Mouse (Mus musculus) layer of hippocampus, adult 8-10 months (tissue): ENCODE measurements around the gene Fbxo48. TPM values are rescaled to one million over a fixed set of nuclear protein-coding genes. Genes with fewer than 3 reads are reported as not detected.

ENCODE experiments used
- DNase-seq, 2 experiments: peaks; one replicate each; pipeline ENCODE4 v3.0.0; 2022; ENCODE audit warnings: low spot score in 2 of 2
- total RNA-seq, 4 experiments: library from RNA; stranded (reverse); gene quantifications; 2 replicates each; pipeline ENCODE4 v1.2.4; 2022

Gene Fbxo48
- total RNA-seq = 1 to 10 TPM; 1.3 to 1.7 (median 1.3) TPM

DNA sequence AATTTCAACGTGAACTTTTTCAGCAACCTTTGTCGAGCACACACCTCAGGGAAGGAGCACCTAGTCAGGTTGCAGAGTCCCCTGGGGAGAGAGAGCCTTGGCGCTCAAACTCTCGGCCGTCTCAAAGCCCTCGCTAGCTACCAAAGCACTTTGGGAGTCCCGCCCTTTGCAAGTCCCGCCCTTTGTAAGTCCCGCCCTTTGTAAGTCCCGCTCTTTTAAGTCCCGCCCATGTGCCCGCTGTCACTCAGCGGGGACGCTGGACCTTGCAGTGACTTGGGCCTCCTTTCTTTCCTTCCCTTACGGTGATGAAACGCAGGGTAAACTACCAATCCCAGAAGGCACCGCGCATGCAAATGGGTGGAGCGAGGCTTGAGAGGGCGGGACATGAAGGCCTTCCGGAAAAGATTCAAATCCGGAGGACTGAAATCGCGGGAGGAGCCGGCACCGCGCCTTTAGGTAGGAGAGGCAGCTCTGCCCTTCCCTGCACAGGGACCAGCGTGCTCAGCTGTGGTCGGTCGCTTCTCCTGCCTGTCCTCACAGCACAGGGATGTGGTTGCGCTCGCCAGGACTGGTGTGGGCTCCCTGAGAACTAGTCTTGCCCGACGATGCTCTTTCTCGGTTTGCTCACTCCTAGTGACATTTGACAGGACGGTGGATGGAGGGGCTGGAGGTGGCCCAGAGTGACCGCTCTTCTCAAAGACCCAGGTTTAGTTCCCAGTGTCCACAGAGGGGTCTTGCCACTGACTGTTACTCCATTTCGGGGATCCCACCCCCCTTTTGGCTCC, at the start of gene Fbxo48:
Gene Fbxo48, plus strand, starts transcription at position 400 of the 785 bp plus-strand sequence.
- peak; percentile 94 to 96 for DNase-seq

DNA sequence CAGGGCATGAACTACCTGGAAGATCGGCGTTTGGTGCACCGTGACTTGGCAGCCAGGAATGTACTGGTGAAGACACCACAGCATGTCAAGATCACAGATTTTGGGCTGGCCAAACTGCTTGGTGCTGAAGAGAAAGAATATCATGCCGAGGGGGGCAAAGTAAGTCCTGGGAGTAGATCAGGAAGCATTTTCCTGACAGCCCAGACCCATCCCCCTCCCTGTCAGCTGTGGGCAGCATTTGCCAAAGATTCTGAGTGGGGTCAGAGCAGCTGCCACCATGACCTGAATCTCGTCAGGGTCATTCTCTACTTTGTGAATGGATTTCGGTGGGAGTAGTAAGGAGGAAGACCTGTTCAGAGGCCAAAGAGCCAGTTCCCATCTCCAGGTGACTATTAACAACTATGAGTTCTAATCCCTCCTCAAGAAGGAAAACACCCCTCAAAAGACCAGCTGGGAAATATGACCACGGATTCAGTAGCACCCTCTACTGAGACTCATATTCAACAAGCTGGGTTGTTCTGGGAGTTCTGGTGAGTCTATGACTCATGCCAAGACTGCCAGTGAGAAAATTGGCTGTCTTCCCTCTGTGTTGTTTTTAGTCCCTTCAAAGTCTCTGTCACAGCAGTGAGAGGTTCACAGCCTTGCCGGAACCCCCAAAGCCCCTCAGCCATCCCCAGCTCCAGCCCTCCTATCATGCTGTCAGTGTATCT, 46.7 kb upstream of the Fbxo48 start:
- DNase-seq = peak; percentile 23 to 24

DNA sequence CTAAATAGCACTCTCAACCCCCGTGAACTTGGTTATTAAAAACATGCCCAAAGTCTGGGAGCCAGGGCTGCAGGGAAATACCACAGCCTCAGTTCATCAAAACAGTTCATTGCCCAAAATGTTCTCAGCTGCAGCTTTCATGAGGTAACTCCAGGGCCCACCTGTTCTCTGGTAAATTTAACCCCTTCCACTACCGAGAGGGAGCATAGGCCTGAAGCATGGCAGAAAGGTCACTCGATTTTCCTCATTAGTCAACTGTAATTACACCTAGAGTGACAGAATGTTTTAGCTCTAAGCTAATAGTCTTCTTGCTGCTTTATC, 46.2 kb upstream of the Fbxo48 start:
- DNase-seq = no peak

DNA sequence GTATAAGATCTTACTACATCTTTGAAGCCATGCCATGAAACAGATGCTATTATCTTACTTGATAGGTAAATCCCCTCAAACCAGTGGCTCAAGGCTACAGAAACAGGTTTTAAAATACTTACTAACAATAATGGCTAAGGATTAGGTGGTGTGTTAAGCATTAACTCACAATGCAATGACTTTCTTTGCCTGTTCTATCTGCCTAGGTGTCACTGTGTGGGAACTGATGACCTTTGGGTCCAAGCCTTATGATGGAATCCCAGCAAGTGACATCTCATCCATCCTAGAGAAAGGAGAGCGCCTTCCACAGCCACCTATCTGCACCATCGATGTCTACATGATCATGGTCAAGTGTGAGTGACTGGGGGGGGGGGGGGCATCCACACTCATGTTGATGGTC, 44.6 kb upstream of the Fbxo48 start:
- no peak for DNase-seq

DNA sequence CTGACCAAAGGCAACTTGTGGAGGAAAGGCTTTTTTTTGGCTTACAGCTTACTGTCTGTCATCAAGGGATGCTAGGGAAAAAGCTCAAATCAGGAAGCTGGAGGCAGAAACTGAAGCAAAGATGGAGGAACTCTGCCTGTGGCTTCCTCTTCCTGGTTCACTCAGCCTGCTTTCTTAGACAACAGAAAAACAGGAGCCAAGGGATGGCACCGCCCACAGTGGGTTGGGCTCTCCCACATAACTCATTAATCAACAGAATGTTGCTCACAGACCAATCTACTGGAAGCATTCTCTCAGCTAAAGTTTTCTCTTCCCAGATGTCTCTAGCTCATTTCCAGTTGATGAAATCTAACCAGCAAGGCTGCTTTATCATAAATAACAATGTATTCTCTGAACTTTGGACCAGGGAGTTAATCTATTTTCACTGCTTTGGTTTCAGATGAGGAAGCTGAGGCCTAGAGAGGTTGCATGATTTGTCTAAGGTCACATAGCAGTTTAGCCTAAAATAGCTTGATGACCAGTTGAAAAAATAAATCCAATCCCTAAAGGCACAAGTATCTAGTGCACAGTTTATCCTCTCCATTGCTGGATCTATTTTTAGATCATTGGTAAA, 43.6 kb upstream of the Fbxo48 start:
- DNase-seq = no peak

DNA sequence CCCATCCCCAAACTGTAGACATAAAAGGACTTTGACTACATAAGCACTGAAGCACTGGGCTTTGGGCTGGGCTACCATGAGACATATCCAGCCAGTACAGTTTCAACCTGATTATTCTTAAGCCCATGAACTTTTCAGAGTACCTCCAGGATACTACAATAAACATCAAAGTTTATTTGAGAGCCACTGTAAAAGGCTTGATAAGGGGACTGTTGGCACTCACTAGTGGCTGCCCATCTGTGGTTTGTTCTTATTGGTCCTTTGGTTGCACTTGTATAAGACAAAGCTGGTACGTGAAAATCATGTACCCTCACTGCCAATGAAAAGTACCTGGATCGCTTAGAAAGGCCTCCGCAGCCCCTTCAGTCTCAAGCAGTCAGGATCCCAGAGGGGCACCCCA, 36.4 kb upstream of the Fbxo48 start:
- DNase-seq = no peak

DNA sequence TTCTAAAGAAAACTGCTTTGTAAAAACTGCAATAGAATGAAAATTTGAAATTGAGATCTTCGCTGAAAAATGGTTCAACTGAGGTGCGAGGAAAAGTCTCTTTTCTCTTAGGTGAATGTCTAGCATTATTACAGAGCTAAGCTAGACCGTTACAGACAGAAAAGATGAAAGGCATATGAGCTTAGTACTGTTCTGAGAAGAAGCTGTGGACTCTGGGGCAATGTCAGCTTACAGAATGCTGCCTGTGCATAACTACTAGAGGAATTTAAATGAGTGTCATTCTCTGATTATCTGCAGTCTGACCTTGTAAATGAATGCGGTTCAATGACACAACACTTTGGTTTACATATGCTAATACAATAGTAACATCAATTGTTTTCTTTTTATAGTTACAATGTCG, 35.3 kb upstream of the Fbxo48 start:
- no peak for DNase-seq

DNA sequence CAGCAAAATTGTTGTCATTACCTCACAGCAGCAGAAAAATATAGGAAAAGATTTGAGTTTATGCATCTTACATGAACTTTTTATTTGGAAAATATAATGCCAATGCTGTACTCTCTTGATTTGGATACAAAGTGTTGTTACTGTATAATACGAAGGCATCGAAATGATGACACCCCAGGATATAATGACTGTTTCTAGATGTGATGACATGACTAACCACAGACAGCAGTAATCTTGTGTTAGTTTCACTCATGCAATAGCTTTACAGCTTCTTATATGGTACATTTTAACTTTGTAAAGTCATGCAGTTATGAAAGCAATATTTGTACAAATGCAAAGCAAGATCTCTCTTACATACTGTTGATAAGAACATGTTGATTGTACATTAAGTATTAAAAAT, 33.7 kb upstream of the Fbxo48 start:
- DNase-seq = no peak

DNA sequence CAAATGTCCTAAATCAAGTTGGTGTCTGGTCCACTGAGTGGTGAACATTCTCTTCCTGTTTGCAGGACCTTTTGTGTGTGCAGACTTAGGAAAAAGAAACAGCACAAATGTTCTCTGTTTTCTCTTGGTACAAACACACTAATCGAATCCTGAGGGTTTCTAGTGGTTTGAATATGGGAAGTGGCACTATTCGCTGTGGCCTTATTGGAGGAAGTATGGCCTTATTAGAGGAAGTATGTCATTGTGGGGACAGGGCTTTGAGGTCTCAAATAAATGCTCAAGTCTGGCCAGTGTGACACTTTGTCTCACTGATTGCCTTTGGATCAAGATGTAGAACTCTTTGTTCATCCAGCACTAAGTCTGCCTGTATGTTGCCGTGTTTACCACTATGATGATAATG, 19.0 kb upstream of the Fbxo48 start:
- DNase-seq = no peak

DNA sequence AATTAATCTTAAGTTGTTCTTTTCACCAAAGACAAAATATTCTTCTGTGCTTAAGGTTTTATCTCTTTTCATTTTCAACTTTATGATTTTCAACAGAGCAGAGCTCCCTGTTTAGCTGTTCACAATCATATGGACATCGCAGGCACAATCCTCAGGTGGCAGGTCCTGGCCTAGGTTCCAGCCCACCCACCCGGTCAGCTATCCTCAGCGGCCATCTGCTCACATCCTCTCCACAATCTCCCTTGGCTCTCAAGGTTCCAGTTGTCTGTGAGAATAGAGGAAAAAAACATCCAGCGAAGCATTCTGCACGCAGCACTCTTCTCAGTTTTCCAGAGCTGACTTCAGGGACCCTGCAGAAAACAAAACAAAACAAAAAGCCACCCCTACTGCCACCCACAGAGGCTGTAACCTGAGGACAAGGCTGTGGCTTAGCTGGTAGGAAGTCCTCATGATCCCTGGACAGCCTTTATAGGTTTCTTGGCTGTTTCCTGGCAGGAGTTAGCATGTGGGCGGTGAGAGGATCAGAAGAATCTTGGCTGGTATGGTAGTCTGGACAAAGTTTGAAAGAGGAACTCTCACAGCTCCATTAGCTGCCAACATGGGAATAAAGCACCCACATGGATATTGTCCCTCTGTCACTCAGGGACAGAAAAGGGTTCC, 15.5 kb upstream of the Fbxo48 start:
- no peak for DNase-seq

DNA sequence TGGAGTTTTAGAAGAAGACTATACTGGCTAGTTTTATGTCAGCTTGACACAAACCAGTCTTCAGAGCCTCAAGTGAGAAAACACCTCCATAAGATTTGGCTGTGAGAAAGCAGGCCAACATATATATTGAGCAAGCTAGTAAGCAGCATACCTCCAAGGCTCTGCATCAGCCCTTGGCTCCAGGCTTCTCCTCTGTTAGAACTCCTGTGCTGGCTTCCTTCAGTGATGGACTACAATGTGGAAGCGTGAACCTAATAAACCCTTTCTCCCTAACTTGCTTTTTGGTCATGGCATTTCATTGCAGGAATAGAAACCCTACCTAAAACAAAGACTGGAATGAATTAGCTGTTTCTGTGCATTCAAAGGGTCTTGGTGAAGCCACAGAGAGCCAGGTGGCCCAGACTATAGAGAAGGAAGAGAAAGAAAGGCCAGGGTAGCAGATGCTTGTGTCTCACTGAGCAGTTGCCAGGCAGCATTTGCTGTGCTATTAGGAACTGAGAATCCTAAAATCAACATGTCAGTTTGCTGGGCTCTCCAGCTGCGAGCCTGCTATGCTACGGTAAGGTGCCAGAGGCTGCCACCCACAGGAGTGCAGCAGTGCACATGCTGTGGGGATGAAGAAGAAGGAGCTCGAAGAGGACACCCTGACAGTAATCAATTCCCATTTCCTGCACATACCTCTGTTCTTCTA, 9.9 kb upstream of the Fbxo48 start:
- DNase-seq = peak; percentile 14 to 34

DNA sequence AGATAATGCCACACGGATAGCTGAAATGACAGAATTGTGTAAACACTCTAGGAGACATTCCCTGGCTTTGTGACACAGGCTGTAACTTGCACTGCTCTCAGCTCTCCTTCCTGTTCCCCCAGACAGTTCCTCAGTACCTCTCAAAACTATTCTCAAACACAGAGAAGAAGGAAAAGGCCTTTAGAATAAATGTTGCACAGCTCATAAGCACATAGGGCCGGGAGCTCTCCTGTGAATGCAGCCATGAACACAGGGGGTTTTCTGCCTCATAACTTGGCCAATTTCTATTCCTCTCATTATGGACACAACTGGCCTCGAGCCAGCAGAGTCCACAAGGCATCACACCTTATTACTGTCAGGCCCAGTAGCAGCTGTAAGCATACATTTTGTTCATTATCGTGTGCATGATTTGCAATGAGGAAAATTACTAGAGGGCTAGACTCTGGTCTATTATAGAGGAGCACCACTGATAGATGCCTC, 9.2 kb upstream of the Fbxo48 start:
- no peak for DNase-seq

DNA sequence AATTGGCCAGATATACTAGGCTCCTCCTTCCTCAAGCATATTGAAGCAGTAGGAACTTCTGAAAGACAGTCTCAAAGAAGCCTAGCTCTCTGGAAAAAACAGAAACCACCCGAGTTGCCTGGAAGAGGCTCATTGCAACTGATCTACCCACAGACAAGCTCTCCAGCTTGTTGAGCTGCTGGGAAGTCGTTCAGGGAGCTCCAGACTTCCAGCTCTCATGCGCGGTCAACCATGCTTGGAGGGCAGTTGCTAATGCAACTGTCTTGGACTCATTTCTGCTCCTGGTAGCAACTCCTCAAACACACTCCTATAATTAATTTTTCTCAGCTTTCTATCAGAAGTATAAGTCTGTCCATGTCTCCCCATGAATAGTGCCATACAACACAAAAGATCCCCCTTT, 8.2 kb upstream of the Fbxo48 start:
- DNase-seq = no peak

DNA sequence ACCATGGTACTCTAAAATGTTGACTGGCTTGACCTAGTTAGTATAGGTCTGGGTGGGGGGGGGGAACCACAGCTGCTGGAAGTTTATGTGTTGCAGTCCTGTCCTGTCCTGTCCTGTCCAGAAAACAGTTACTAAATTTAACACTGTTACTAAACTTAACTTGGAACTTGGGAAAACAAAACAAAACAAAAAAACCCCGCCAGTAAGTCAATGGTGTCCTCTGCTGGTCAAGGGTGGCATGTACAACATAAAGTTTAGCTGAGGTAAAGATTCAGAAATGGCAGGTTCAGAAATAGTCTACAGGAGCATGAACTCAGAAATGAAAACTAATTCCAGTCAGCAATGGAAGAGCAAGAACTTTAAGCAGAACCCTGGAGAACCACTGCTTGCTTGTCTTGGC, 2.4 kb upstream of the Fbxo48 start:
- no peak for DNase-seq

DNA sequence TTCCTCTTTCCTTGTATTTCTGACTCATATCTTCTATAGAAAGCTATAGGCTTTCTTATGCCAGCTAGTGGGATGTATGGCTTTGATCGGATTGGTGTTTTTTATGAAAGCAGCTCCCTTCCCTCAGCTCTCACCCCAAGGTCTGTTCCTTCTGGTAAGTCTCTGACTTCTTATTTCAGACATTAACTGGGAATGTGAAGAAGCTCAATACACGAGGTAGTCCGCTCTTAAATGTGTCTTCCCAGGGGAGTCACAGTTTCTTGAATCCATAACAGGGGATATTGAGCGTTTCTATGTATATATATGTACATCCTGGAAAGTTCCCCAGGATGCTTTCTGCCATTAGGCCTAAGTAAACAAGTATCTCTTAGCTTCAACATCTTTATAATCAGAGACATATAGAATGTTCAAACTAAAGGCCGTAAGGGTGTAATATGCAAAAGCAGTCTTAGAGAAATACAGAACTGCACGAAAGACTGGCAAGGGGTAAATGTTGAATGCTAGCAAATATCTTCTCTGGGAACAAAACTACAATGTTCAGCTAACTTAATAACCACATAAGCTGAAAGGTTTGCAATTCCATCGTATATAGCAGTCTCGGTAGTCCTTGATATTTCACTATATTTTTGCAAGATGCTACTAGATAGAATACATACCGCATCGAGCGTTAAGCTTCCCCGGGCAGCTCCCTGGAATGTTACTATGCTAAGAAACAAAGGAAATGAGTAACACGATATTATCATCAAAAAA, 774 bp upstream of the Fbxo48 start:
- DNase-seq = no peak

DNA sequence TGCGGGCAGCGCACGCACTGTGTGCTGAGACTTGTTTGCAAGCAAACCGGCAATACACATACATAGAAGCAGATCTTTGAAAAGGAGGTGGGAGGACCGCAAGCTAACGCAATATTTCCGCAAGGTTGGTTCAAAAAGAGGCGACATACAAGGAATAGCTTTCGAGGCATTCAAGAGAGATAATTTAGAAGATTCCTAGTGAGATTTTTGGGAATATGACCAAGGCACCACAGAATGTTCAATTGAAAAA, 511 bp downstream of the Fbxo48 start:
- DNase-seq = no peak

DNA sequence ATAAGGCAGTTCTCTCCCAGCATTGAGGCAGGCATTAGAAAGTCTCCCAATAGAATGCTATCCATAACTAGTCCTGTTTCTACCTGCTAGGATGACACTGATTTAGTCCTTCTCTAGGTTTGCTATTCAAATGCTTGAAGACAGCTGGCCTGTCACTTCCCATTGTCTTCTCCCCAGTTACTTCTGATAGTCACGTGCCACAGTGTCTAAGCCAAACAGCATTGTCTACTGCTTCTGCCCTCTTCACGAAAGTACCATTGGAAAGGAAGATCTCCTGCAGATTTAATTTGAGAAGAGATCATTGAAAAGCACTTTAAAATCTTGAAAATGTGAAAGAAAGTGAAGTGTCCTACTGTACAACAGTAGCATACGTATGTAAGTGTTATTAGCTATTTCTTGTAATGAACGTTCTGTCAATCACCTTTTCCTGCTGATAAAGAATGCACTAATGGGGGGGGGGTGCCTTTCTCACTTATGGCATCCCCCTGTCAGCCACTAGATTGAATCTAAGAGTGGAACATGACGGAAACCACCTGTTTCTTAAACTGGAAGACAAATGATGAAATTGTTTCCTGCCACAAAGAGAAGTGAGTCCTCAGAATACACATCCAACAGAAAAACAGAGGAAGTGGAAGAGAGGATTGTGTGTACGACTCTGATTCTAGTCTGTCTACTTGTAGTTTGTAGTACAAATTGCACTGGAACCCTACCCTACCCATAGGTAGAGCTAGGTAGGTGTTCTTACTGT, 5.1 kb downstream of the Fbxo48 start:
- no peak for DNase-seq

DNA sequence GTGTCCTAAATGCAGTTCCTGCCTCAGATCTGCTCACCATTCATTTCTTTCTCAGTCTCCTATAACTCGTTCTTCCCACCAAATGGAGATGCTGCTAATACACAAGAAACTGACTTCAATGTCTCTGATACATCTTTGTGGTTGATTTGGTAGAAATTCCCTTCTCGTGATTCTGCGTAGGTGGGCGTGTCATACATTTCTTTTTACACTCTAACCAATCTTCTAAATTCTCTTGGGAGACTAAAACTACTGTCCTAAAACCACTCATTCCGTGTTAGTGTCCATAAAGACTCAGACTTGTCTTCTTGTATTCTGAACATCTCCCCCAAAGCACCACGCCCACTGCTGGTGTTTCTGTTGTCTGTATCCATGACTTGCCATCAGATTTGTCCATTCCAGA, 5.9 kb downstream of the Fbxo48 start:
- no peak for DNase-seq

DNA sequence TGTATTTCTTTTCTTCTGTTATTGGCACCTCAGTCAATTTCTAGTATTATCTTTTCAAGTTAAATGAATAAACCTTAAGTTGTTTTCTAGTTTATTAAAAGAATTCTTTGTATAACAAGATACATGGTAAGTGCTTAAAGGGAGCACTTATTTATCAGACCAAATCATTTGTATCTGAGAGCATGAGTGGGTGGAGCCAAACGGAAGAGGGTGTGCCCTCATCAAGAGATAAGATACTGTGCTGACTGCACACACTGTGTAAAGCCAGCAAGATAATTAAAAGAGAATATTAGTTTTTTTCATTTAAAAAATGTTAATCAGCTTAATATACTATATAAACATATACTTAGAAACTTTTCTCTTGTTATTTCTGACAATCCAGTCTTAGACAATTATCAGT, 7.3 kb downstream of the Fbxo48 start:
- no peak for DNase-seq

DNA sequence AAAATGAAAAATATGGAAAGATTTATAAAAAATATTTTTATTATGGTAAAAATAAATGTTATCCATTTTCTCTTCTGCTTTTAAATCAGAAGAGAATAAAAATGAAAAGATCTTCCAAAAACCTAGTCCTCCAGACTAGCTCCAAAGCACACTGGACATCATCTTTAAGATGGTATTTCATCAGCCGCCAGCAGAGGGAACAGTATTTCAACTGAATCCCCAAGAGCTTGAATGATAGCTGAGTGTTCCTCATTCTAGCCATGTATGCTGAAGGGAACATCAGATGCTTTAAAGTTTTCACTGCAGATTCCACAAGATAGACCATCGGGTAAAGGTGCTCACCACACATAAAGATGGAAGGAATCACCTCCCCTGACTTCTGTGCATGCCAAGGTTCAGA, 16.6 kb downstream of the Fbxo48 start:
- peak; percentile 12 to 35 for DNase-seq
